Mouse (Mus musculus): Measurements from ENCODE around the gene Arfip1. TPM values are rescaled to one million over a fixed set of nuclear protein-coding genes. Genes with fewer than 3 reads are reported as not detected.

Arfip1 gene
- polyA plus RNA-seq, 1 experiment from 2014 or later: 27.3 TPM

DNA sequence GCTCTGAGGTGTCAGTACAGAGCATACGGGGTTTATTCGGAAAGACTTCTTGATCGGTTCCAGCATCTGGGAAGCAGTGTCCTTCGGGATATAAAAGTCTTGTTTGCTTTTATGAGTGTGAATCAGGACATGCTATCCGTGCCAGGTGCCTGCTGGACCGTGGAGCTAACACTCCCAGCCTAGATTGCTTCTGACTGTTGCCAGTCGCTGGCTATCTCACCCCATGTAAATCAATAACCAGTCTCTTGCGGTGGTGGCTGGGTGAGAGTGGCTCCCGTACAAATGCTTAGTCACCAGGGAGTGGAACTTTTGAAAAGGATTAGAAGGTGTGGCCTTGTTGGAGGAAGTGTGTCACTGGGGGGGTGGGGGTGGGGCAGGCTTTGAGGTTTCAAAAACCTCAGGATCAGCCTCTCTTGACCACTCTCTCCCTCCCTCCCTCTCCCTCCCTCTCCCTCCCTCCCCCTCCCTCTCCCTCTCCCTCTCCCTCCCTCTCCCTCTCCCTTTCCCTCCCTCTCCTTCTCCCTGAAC is 27.8 kb upstream of the Arfip1 start:
- H3K9me3 ChIP-seq (ENCODE audit: control insufficient read depth, low read length): no peaks in the 10 kb centered on the region
- no peaks in the 10 kb centered on the region for H3K27me3 ChIP-seq (ENCODE audit: control insufficient read depth, insufficient read depth, low read length)
- no peak for ATAC-seq (ENCODE audit: low FRiP score, low TSS enrichment)
- no peak overlapping the region for H3K4me2 ChIP-seq (ENCODE audit: low read length)
- H3K36me3 ChIP-seq (ENCODE audit: control insufficient read depth, insufficient read depth, low read length): no peaks in the 10 kb centered on the region
- no peak overlapping the region for H3K27ac ChIP-seq (replicated peaks; ENCODE audit: low read depth, low read length)
- WGBS: 75% methylated on average over 9 of the region's 9 CpGs
- no peaks in the 10 kb centered on the region for H3K4me1 ChIP-seq (ENCODE audit: control insufficient read depth, insufficient read depth, low read length)
- H3K4me3 ChIP-seq (replicated peaks; ENCODE audit: low read depth, low read length): no peak overlapping the region
- DNase-seq: no peak
- H3K9ac ChIP-seq (replicated peaks; ENCODE audit: low read length): no peak overlapping the region

DNA sequence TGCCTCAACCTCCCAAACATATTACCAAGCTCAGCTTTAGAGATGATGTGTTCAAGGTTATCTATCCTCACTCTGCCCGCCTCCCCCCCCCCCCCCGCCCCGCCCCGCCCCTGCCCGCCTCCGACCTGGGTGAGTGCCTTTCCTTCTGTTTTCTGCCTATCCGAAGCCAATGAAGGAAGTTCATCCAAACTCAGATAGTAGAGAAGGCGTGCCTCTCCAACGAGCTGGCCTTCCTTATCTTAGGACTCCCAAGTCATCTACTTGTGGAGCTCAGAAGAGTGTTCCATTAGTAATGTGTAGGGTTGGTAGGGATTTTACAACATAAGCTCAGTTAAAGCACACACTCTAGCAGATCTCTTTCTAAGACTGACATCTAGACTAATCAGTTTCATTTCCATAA is 20.8 kb upstream of the Arfip1 start:
- DNase-seq (no peak), ATAC-seq (ENCODE audit: low FRiP score, low TSS enrichment) (no peak)
- Histone ChIP-seq H3K4me2 (ENCODE audit: low read length) (no peak overlapping the region), H3K9ac (replicated peaks; ENCODE audit: low read length) (no peak overlapping the region), H3K9me3 (ENCODE audit: control insufficient read depth, low read length) (no peaks in the 10 kb centered on the region), H3K4me1 (ENCODE audit: control insufficient read depth, insufficient read depth, low read length) (no peaks in the 10 kb centered on the region), H3K27ac (replicated peaks; ENCODE audit: low read depth, low read length) (no peak overlapping the region), H3K36me3 (ENCODE audit: control insufficient read depth, insufficient read depth, low read length) (no peaks in the 10 kb centered on the region), H3K4me3 (replicated peaks; ENCODE audit: low read depth, low read length) (no peak overlapping the region), H3K27me3 (ENCODE audit: control insufficient read depth, insufficient read depth, low read length) (no peaks in the 10 kb centered on the region)
- WGBS: 78% methylated on average over 9 of the region's 9 CpGs

DNA sequence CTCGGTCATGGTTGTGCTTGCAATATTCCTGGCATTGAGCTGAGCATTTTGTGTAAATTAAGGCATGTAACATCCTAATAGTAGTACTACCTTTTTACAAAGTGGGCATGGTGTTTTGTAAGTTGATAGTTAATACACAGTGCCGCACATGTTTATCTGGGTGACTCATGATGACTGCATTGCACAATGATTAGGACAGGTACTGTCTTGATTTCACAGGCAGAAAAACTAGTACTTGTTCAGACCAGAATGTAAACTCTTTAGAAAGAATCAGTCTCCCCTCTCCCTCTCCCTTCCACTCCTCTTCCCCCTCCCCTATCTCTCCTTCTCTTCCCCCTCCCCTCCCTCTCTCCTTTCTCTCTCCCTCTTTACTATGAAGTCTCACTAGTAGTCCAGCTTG is 20.3 kb upstream of the Arfip1 start:
- H3K27me3 ChIP-seq (ENCODE audit: control insufficient read depth, insufficient read depth, low read length): no peaks in the 10 kb centered on the region
- ATAC-seq (ENCODE audit: low FRiP score, low TSS enrichment): no peak

DNA sequence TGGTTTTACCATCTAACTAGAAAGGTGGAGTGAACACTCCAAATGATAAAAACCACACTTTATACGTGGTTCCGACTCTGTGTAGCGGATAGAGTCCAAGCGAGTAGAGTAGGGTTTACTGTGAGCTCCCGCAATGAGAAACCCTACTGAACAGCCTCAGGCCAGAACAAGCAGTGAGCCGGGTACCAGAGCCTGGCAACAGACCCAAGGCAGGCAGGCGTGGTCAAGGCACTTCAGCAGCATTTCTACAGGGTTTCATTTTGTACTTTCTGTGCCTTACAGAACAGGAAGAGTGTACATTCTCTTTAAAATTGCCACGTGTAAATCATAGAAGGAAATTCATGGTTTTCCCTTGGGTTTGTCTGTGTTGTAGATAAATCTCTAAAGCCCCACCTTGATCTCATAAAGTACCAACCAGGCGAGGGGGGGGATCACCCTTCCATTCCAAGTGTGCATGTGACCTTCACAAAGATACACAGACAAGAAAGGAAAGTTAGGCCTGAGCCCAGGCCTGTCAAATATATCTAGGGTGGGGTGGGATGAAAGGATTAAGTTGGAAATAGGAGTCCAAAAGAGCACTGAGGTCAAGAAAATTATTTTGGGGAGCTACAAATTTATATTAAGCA is 19.6 kb upstream of the Arfip1 start:
- DNase-seq (no peak), ATAC-seq (ENCODE audit: low FRiP score, low TSS enrichment) (no peak)
- no peak overlapping the region for H3K4me2 ChIP-seq (ENCODE audit: low read length)
- H3K9ac ChIP-seq (replicated peaks; ENCODE audit: low read length): no peak overlapping the region
- peaks cover 5% of the 10 kb centered on the region for H3K27me3 ChIP-seq (ENCODE audit: control insufficient read depth, insufficient read depth, low read length)
- H3K36me3 ChIP-seq (ENCODE audit: control insufficient read depth, insufficient read depth, low read length): no peaks in the 10 kb centered on the region
- no peaks in the 10 kb centered on the region for H3K4me1 ChIP-seq (ENCODE audit: control insufficient read depth, insufficient read depth, low read length)
- H3K27ac ChIP-seq (replicated peaks; ENCODE audit: low read depth, low read length): no peak overlapping the region
- WGBS: 85% methylated on average over 9 of the region's 9 CpGs
- H3K9me3 ChIP-seq (ENCODE audit: control insufficient read depth, low read length): no peaks in the 10 kb centered on the region
- no peak overlapping the region for H3K4me3 ChIP-seq (replicated peaks; ENCODE audit: low read depth, low read length)

More for the DNA sequence above, 20.3 kb upstream of the Arfip1 start:
- H3K4me2 ChIP-seq (ENCODE audit: low read length): no peak overlapping the region
- H3K4me1 ChIP-seq (ENCODE audit: control insufficient read depth, insufficient read depth, low read length): no peaks in the 10 kb centered on the region
- H3K36me3 ChIP-seq (ENCODE audit: control insufficient read depth, insufficient read depth, low read length): no peaks in the 10 kb centered on the region
- H3K9ac ChIP-seq (replicated peaks; ENCODE audit: low read length): no peak overlapping the region
- H3K9me3 ChIP-seq (ENCODE audit: control insufficient read depth, low read length): no peaks in the 10 kb centered on the region
- 91% methylated on average over 2 of the region's 2 CpGs for WGBS
- H3K27ac ChIP-seq (replicated peaks; ENCODE audit: low read depth, low read length): no peak overlapping the region
- no peak for DNase-seq
- H3K4me3 ChIP-seq (replicated peaks; ENCODE audit: low read depth, low read length): no peak overlapping the region

DNA sequence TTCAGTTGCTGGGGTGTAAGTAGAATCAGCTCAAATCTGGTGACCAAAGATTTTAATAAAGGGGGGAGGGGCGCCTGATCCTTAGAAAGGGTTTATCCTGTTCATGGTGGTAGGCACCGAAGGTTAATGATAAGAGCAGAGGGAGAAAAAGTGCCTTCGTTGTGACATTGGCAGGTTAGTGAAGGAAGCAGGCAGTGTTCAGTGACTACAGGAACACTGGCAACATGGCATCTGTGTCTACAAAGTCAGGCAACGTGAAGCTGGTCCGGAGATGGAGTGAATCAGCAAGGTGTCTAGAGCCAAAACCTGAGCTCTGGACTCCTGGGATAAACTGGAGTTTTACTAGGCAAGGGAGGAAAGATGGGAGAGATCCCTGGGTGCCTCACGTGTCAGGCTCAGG is 16.3 kb upstream of the Arfip1 start:
- 86% methylated on average over 6 of the region's 6 CpGs for WGBS
- Histone ChIP-seq H3K27ac (replicated peaks; ENCODE audit: low read depth, low read length) (no peak overlapping the region), H3K9me3 (ENCODE audit: control insufficient read depth, low read length) (no peaks in the 10 kb centered on the region), H3K9ac (replicated peaks; ENCODE audit: low read length) (no peak overlapping the region), H3K36me3 (ENCODE audit: control insufficient read depth, insufficient read depth, low read length) (no peaks in the 10 kb centered on the region), H3K4me3 (replicated peaks; ENCODE audit: low read depth, low read length) (no peak overlapping the region), H3K4me2 (ENCODE audit: low read length) (no peak overlapping the region), H3K27me3 (ENCODE audit: control insufficient read depth, insufficient read depth, low read length) (peaks cover 9% of the 10 kb centered on the region), H3K4me1 (ENCODE audit: control insufficient read depth, insufficient read depth, low read length) (no peaks in the 10 kb centered on the region)
- DNase-seq: no peak
- ATAC-seq (ENCODE audit: low FRiP score, low TSS enrichment): no peak

DNA sequence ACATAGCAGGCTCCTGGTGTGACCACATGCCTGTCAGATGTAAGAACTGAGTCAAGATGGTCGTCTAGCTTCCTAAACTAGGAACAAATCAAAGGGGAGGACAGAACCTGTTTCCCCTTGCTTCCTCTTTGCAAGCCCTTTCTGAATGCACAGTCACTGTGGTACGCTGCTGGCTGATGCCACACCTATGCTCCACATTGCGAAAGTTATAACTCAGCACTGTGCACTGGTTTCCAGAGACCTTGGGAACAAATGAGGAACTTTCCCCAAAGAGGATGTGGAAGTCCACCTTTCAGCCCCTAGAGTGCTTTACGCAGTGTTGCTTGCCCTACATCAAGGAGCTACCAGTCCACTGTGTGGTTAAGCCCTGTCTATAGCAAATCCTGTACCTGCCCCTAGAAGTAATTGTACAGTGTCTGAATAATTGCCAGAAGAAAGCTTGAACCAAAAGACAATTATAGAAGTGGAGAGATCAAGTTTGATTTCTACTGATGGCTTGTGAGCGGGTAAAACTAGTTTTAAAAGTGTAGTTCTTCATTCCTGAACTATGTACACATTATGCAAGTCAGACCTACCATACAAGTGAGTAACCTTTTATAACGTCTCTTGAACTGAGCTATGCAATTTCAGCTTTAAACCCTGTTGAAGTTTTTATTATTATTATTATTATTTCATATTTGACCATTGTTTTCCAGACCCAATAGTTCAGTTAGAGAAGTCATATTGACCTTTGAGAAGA is 15.7 kb upstream of the Arfip1 start:
- Histone ChIP-seq H3K27ac (replicated peaks; ENCODE audit: low read depth, low read length) (no peak overlapping the region), H3K9me3 (ENCODE audit: control insufficient read depth, low read length) (no peaks in the 10 kb centered on the region), H3K4me3 (replicated peaks; ENCODE audit: low read depth, low read length) (no peak overlapping the region), H3K27me3 (ENCODE audit: control insufficient read depth, insufficient read depth, low read length) (peaks cover 9% of the 10 kb centered on the region), H3K4me2 (ENCODE audit: low read length) (no peak overlapping the region), H3K36me3 (ENCODE audit: control insufficient read depth, insufficient read depth, low read length) (no peaks in the 10 kb centered on the region), H3K9ac (replicated peaks; ENCODE audit: low read length) (no peak overlapping the region), H3K4me1 (ENCODE audit: control insufficient read depth, insufficient read depth, low read length) (no peaks in the 10 kb centered on the region)
- no peak for DNase-seq
- ATAC-seq (ENCODE audit: low FRiP score, low TSS enrichment): no peak
- 85% methylated on average over 6 of the region's 6 CpGs for WGBS

DNA sequence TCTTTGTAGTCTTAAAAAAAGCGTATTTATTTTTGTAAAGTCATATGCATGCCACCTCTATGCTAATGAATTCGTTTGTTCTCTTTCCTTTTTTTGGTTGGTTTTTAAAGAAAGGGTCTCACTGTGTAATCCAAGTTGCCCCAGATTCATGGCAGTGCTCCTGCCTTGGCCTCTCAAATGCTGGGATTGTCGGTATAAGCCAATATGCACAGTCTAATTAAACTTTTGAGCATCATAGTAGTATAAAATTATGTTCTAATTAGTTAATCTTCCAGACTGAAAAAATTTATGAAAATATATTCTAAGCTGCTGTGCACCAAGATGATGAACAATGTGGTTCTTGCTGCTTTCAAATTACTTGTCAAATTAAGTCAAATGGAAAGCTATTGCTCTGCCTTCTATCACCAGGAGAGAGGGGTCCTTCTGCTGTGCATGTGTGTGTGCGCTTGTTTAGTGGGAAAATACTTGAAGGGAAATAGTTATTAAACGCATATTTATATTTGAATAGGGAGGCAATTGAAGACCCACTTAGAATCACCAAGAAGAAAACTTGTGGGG is 13.3 kb upstream of the Arfip1 start:
- Histone ChIP-seq H3K36me3 (ENCODE audit: control insufficient read depth, insufficient read depth, low read length) (no peaks in the 10 kb centered on the region), H3K27me3 (ENCODE audit: control insufficient read depth, insufficient read depth, low read length) (peaks cover 13% of the 10 kb centered on the region), H3K9ac (replicated peaks; ENCODE audit: low read length) (no peak overlapping the region), H3K27ac (replicated peaks; ENCODE audit: low read depth, low read length) (no peak overlapping the region), H3K4me2 (ENCODE audit: low read length) (peak overlapping the region; percentile 33), H3K4me3 (replicated peaks; ENCODE audit: low read depth, low read length) (no peak overlapping the region), H3K4me1 (ENCODE audit: control insufficient read depth, insufficient read depth, low read length) (no peaks in the 10 kb centered on the region), H3K9me3 (ENCODE audit: control insufficient read depth, low read length) (no peaks in the 10 kb centered on the region)
- 33% methylated on average over 5 of the region's 5 CpGs for WGBS
- ATAC-seq (ENCODE audit: low FRiP score, low TSS enrichment): no peak
- peak; percentile 23 for DNase-seq

DNA sequence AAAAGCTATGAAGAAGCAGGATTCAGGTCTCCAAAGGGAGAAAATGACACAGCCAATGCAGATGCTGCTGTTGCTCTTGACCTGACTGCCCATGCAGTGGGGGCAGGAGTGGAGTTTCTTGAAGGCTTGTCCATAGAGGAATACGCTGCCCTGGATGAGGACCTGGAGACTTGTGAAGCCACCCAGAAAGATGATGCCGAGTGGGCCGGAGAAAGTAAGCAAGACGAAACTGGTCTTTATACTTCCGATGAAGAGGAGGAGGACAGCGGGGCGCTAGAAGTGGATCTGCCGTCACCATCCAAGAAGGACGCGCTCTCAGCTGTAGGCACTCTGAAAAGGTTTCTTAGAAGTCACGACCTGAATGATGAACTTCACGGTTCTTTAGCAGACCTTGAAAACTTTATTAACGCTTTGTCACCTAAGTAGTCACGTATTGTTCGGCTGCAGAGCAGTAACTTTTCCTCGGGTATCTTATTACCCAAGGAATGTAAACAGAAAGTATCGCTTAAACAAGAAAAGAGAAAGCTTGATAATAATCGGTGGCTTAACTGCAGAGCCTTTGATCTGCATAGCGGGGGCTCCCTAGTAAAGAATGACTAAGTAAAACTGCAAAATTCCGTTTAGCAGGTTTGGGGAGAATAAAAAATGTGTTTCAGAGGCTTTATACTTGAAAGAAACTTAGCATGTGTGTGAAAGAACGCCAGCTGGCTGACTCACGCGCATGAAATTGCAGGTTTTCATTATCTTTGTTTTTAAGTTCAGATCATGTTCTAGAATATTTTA is 12.7 kb upstream of the Arfip1 start:
- peak; percentile 28 for DNase-seq
- ATAC-seq (ENCODE audit: low FRiP score, low TSS enrichment): no peak
- H3K27ac ChIP-seq (replicated peaks; ENCODE audit: low read depth, low read length): no peak overlapping the region

More for the DNA sequence above, 12.7 kb upstream of the Arfip1 start:
- WGBS: 6% methylated on average over 23 of the region's 23 CpGs
- H3K9me3 ChIP-seq (ENCODE audit: control insufficient read depth, low read length): no peaks in the 10 kb centered on the region
- H3K27me3 ChIP-seq (ENCODE audit: control insufficient read depth, insufficient read depth, low read length): peaks cover 13% of the 10 kb centered on the region
- no peak overlapping the region for H3K9ac ChIP-seq (replicated peaks; ENCODE audit: low read length)
- no peaks in the 10 kb centered on the region for H3K4me1 ChIP-seq (ENCODE audit: control insufficient read depth, insufficient read depth, low read length)
- H3K4me3 ChIP-seq (replicated peaks; ENCODE audit: low read depth, low read length): no peak overlapping the region
- H3K36me3 ChIP-seq (ENCODE audit: control insufficient read depth, insufficient read depth, low read length): no peaks in the 10 kb centered on the region
- peak overlapping the region; percentile 33 for H3K4me2 ChIP-seq (ENCODE audit: low read length)
